Mouse (Mus musculus): ENCODE measurements around the gene Mmp27. TPM values are rescaled to one million over a fixed set of nuclear protein-coding genes. Genes with fewer than 3 reads are reported as not detected.

Gene Mmp27
- polyA plus RNA-seq, 1 experiment: not detected

DNA sequence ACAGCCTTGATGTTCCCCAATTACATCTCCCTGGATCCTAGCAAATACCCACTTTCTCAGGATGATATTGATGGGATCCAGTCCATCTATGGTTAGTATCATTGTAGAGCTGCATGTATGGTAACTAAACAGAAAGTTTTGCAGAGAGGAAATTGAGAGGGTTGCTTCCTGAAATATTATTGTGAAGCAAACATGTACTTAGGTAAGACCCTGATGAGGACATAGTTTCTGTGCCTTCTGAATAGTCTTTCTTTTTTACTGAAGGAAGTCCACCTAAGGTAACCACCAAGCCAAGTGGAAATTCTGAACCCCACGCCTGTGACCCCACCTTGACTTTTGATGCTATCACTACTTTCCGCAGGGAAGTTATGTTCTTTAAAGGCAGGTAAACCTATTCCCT lies 6.2 kb downstream of the Mmp27 start:
- H3K79me3 ChIP-seq (ENCODE audit: low read depth): no peaks in the 10 kb centered on the region
- H3ac ChIP-seq (ENCODE audit: control insufficient read depth, insufficient read length, low read depth): no peak overlapping the region
- H3K4me3 ChIP-seq (ENCODE audit: insufficient read depth, poor library complexity, severe bottlenecking): no peak overlapping the region
- TF ChIP-seq USF1 (IDR thresholded peaks at IDR 0.05; ENCODE audit: low read depth): no peak
- no peak for TF ChIP-seq CTCF (IDR thresholded peaks at IDR 0.05; ENCODE audit: control insufficient read depth, insufficient read depth, insufficient read length)
- no peak for TF ChIP-seq MYOD1 (IDR thresholded peaks at IDR 0.05; ENCODE audit: control insufficient read depth, insufficient read length, low read depth)
- TF ChIP-seq MAX (IDR thresholded peaks at IDR 0.05): no peak
- no peak for TF ChIP-seq CEBPB (IDR thresholded peaks at IDR 0.05; ENCODE audit: low read depth)
- TF ChIP-seq FOSL1 (IDR thresholded peaks at IDR 0.05; ENCODE audit: insufficient read depth, low read length, poor library complexity, severe bottlenecking): no peak
- TF ChIP-seq MYOG (IDR thresholded peaks at IDR 0.05; ENCODE audit: control insufficient read depth, extremely low read depth, insufficient read length): no peak
- H3K27me3 ChIP-seq (ENCODE audit: control insufficient read depth, insufficient read depth, insufficient read length): no peaks in the 10 kb centered on the region
- H3K36me3 ChIP-seq (ENCODE audit: control insufficient read depth, insufficient read depth): no peaks in the 10 kb centered on the region
- no peaks in the 10 kb centered on the region for H3K79me2 ChIP-seq (ENCODE audit: control insufficient read depth, insufficient read depth)

GRCm38 (mm10) chr9:7590063-7590462 lies 18.9 kb downstream of the Mmp27 start:
- no peaks in the 10 kb centered on the region for H3K79me3 ChIP-seq (ENCODE audit: low read depth)
- TF ChIP-seq MYOD1 (IDR thresholded peaks at IDR 0.05; ENCODE audit: control insufficient read depth, insufficient read length, low read depth): no peak
- no peak for TF ChIP-seq MAX (IDR thresholded peaks at IDR 0.05)
- no peak for TF ChIP-seq USF1 (IDR thresholded peaks at IDR 0.05; ENCODE audit: low read depth)
- no peaks in the 10 kb centered on the region for H3K79me2 ChIP-seq (ENCODE audit: control insufficient read depth, insufficient read depth)
- no peaks in the 10 kb centered on the region for H3K36me3 ChIP-seq (ENCODE audit: control insufficient read depth, insufficient read depth)
- no peaks in the 10 kb centered on the region for H3K27me3 ChIP-seq (ENCODE audit: control insufficient read depth, insufficient read depth, insufficient read length)
- H3K4me3 ChIP-seq (ENCODE audit: insufficient read depth, poor library complexity, severe bottlenecking): no peak overlapping the region
- H3ac ChIP-seq (ENCODE audit: control insufficient read depth, insufficient read length, low read depth): no peak overlapping the region

DNA sequence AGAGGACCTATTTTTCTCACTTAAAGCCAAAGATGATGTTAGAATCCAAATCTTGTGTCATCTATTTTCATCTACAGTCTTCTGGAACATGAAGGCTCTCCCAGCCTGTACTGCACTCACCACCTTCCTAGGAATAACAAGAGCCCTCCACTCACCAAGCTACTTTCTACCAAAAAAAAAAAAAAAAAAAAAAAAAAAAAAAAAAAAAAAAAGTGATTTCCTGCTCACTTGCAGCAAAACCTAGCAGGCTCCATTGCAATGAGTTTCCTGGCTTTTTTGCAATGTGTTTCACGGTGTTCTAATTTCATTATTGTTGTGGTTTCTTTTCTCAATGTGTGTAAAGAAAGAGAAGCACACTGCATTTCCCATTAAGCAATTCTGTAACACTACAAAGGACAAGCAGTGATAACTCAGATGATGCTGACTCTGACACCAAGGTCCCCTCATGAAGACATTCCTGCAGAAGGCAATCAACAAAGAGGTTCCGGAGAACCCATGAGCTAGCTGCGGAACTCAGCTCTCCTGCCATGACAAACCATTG lies 22.1 kb downstream of the Mmp27 start:
- Histone ChIP-seq H3K79me3 (ENCODE audit: low read depth) (no peaks in the 10 kb centered on the region), H3K4me3 (ENCODE audit: insufficient read depth, poor library complexity, severe bottlenecking) (no peak overlapping the region), H3K36me3 (ENCODE audit: control insufficient read depth, insufficient read depth) (no peaks in the 10 kb centered on the region), H3K27me3 (ENCODE audit: control insufficient read depth, insufficient read depth, insufficient read length) (no peaks in the 10 kb centered on the region), H3ac (ENCODE audit: control insufficient read depth, insufficient read length, low read depth) (no peak overlapping the region), H3K79me2 (ENCODE audit: control insufficient read depth, insufficient read depth) (no peaks in the 10 kb centered on the region)
- TF ChIP-seq MYOG (IDR thresholded peaks at IDR 0.05; ENCODE audit: control insufficient read depth, extremely low read depth, insufficient read length) (no peak), CTCF (IDR thresholded peaks at IDR 0.05; ENCODE audit: control insufficient read depth, insufficient read depth, insufficient read length) (no peak), USF1 (IDR thresholded peaks at IDR 0.05; ENCODE audit: low read depth) (no peak), FOSL1 (IDR thresholded peaks at IDR 0.05; ENCODE audit: insufficient read depth, low read length, poor library complexity, severe bottlenecking) (no peak), CEBPB (IDR thresholded peaks at IDR 0.05; ENCODE audit: low read depth) (no peak), MAX (IDR thresholded peaks at IDR 0.05) (no peak), MYOD1 (IDR thresholded peaks at IDR 0.05; ENCODE audit: control insufficient read depth, insufficient read length, low read depth) (no peak)

DNA sequence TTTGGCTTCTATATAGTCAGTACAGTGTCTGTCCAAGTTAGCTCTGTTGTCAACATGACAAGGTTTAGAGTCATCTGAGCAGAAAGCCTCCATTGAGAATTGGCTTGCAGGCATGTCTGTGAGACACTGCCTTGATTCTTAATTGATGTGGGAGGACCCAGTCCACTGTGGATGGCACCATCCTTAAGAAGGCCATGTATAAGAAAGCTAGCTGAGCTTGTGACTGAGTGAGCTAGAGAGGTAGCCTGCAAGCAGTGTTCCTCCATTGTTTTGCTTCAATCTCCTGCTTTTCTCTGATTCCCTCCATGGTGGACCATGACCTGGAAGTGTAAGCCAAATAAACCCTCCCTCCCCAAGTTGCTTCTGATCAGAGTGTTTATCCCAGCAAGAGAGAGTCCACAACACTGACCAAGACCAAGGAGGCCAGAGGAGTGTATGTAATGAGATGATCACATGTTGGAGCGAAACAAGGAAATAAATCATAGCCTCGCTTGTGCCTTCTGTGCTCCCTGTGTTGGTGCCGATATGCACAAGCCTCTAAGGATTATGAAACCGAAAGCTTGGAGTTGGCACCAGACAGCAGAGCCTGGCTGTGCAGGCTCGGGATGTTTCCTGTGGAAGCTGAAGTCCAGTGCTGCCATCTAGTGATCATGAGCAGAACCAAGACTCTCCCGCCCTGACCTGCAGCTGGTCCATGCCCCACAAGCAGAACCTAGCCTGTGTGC lies 23.8 kb downstream of the Mmp27 start:
- TF ChIP-seq FOSL1 (IDR thresholded peaks at IDR 0.05; ENCODE audit: insufficient read depth, low read length, poor library complexity, severe bottlenecking): no peak
- no peak for TF ChIP-seq MAX (IDR thresholded peaks at IDR 0.05)
- TF ChIP-seq MYOD1 (IDR thresholded peaks at IDR 0.05; ENCODE audit: control insufficient read depth, insufficient read length, low read depth): no peak
- TF ChIP-seq CEBPB (IDR thresholded peaks at IDR 0.05; ENCODE audit: low read depth): no peak
- peak; percentile 91 for TF ChIP-seq CTCF (IDR thresholded peaks at IDR 0.05; ENCODE audit: control insufficient read depth, insufficient read depth, insufficient read length)
- H3K79me2 ChIP-seq (ENCODE audit: control insufficient read depth, insufficient read depth): no peaks in the 10 kb centered on the region
- H3K27me3 ChIP-seq (ENCODE audit: control insufficient read depth, insufficient read depth, insufficient read length): no peaks in the 10 kb centered on the region
- H3ac ChIP-seq (ENCODE audit: control insufficient read depth, insufficient read length, low read depth): no peak overlapping the region
- H3K79me3 ChIP-seq (ENCODE audit: low read depth): no peaks in the 10 kb centered on the region
- H3K36me3 ChIP-seq (ENCODE audit: control insufficient read depth, insufficient read depth): no peaks in the 10 kb centered on the region
- no peak overlapping the region for H3K4me3 ChIP-seq (ENCODE audit: insufficient read depth, poor library complexity, severe bottlenecking)

DNA sequence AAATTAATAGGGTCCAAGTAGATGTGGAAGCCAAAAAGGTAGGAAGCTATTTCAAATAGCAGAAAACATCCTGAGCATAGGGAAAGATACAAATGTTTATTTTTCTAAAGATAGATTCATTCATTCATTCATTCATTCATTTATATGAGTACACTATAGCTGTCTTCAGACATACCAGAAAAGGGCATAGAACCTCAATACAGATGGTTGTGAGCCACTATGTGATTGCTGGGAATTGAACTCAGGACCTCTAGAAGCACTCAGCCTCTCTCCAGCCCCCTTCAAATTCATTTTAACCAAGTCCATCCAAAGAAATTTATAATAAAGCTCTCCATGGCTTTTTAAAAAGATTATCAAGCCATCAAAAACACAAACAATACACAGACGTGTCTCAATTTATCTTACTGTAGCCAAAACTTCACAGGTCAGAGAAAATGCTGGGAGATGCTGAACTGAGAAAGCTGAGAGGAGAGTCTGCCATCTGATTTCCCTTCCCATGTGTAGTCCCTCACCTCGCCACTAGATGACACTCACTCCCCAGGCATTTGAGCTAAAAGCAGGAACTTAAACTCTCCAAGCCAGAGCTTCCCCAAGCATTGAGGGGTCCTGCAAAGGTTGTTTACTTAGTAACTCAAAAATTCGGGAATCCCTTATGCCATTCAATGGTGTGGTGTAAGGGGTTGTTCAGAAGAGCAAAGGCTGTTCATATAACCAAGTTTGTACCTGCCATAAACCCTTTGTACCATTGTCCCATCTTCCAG lies 32.0 kb downstream of the Mmp27 start:
- no peaks in the 10 kb centered on the region for H3K27me3 ChIP-seq (ENCODE audit: control insufficient read depth, insufficient read depth, insufficient read length)
- no peak overlapping the region for H3ac ChIP-seq (ENCODE audit: control insufficient read depth, insufficient read length, low read depth)
- no peaks in the 10 kb centered on the region for H3K79me2 ChIP-seq (ENCODE audit: control insufficient read depth, insufficient read depth)
- H3K79me3 ChIP-seq (ENCODE audit: low read depth): no peaks in the 10 kb centered on the region
- no peaks in the 10 kb centered on the region for H3K36me3 ChIP-seq (ENCODE audit: control insufficient read depth, insufficient read depth)
- TF ChIP-seq CEBPB (IDR thresholded peaks at IDR 0.05; ENCODE audit: low read depth): no peak
- no peak for TF ChIP-seq FOSL1 (IDR thresholded peaks at IDR 0.05; ENCODE audit: insufficient read depth, low read length, poor library complexity, severe bottlenecking)
- TF ChIP-seq USF1 (IDR thresholded peaks at IDR 0.05; ENCODE audit: low read depth): no peak
- peak; percentile 66 for TF ChIP-seq CTCF (IDR thresholded peaks at IDR 0.05; ENCODE audit: control insufficient read depth, insufficient read depth, insufficient read length)
- TF ChIP-seq MAX (IDR thresholded peaks at IDR 0.05): no peak
- no peak for TF ChIP-seq MYOD1 (IDR thresholded peaks at IDR 0.05; ENCODE audit: control insufficient read depth, insufficient read length, low read depth)
- H3K4me3 ChIP-seq (ENCODE audit: insufficient read depth, poor library complexity, severe bottlenecking): no peak overlapping the region

Data from C2C12 (cell line).